ENCODE assay signal across 2 mouse cellular contexts in the genomic region with DNA sequence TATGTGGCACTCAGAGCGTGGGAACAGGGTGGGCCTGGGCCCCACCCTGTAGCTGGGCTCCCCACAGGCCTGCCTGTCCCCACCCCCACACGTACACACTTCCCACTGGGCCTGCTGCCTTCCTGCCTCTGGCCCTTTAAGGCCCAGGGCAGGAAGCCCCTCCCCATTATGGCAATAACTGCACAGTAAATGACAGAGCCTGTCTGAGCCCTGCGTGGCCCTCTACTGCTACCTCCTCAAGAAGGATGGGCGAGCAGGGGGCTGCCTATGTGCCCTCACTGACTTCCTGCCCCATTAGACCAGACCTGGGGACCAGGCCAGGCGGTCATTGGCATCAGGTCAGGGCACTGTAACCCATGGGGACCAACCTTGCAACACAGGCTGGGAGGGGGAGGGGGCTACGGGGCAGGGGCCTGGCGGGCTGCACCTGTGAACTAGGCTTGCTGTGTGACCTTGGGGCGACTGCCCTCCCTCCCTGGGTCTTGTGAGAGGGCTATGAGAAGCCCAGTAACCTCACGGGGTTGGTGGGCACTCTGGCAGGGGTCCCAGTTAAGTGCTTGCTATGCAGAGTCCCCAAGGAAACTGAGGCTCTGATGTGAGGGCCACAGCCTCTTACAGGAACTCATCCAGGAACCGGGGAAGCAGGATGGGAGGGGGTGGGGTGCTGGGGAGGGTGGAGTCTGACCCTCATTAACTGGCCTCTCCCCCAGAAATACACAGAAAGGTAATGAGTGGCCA.
TF ChIP-seq lines count a peak whose summit lies in the region.

No protein-coding gene starts in this region.

TF ChIP-seq in CH12.LX, 34 proteins besides CTCF, POLR2A, EP300 and RAD21 (continued from another document):
- TF ChIP-seq TBP (conservative IDR thresholded peaks at IDR 0.05; ENCODE audit: low read depth, low read length) (no peak), KAT2A (IDR thresholded peaks at IDR 0.05; ENCODE audit: insufficient replicate concordance, low read length) (no peak)
TF ChIP-seq in CH12.LX: peak in this region for 0.

TF ChIP-seq in ES-E14, 5 proteins besides CTCF, POLR2A, EP300 and RAD21 (continued from another document):
- TF ChIP-seq ZNF384 (IDR thresholded peaks at IDR 0.05; ENCODE audit: low read depth, low read length) (no peak), MAFK (IDR thresholded peaks at IDR 0.05; ENCODE audit: insufficient read depth, low read depth, low read length) (no peak)
